Mouse (Mus musculus) bone marrow macrophage, adult 2 months (primary cell): ENCODE data around the gene Gm47959. TPM values are rescaled to one million over a fixed set of nuclear protein-coding genes. Genes with fewer than 3 reads are reported as not detected.
"Not testable (repeated sequence)": the region's sequence is repeated elsewhere in the genome, so short reads cannot be mapped to it uniquely, and the experiment has no call there.

Experiments
- H3K27ac ChIP-seq: 2 replicates; pipeline ENCODE4 v1.5.1; 2012; ENCODE audit warnings: low read depth, low read length; ENCODE audit not compliant: insufficient read depth
- H3K4me1 ChIP-seq: 2 replicates; pipeline ENCODE4 v1.6.1; 2012; ENCODE audit warnings: low read length; ENCODE audit not compliant: control insufficient read depth, insufficient read depth
- H3K4me3 ChIP-seq: 2 replicates; pipeline ENCODE4 v1.5.1; 2012; ENCODE audit warnings: mild to moderate bottlenecking, low read length, moderate library complexity; ENCODE audit not compliant: insufficient read depth
- CTCF ChIP-seq: IDR thresholded peaks from 2 replicates; pipeline ENCODE4 v1.5.1; 2012; ENCODE audit warnings: low read depth, mild to moderate bottlenecking, low read length, moderate library complexity
- POLR2A ChIP-seq: IDR thresholded peaks from 2 replicates; pipeline ENCODE4 v1.6.1; 2012; ENCODE audit warnings: mild to moderate bottlenecking, low read depth, low read length, borderline replicate concordance
- polyA plus RNA-seq: library from polyadenylated mRNA; stranded (reverse); fragments of >200 nt; gene quantifications from 2 replicates; pipeline ENCODE4 v1.2.4, GENCODE M21; 2012; ENCODE audit not compliant: missing spikeins, insufficient read depth, insufficient read length

Gm47959 gene
- not detected in 2 replicates for polyA plus RNA-seq

- not testable (repeated sequence) for H3K4me3 ChIP-seq, H3K4me1 ChIP-seq, H3K27ac ChIP-seq
These were observed at the start of gene Gm47959 for GRCm38 (mm10) chr1:83000306-83000705. Gene Gm47959 (plus strand): TSS chr1:83000548.

- not testable (repeated sequence) for H3K27ac ChIP-seq, H3K4me3 ChIP-seq, H3K4me1 ChIP-seq
These were observed 44.4 kb upstream of the Gm47959 start, which contains the start of gene Gm7544 for GRCm38 (mm10) chr1:82955913-82956312. Gene Gm7544 (minus strand): TSS chr1:82956013.

GRCm38 (mm10) chr1:82959870-82960385 is 40.4 kb upstream of the Gm47959 start, which contains the start of gene Gm47955:
Gene Gm47955 (plus strand): TSS chr1:82960286.
- no peaks in the 10 kb centered on the region for H3K4me1 ChIP-seq
- H3K27ac ChIP-seq: no peak within 1 kb of the TSS
- TF ChIP-seq CTCF (no peak), POLR2A (no peak)
- H3K4me3 ChIP-seq: no peak within 1 kb of the TSS

GRCm38 (mm10) chr1:82966413-82966812 is 33.9 kb upstream of the Gm47959 start:
- Histone ChIP-seq H3K4me1 (no peaks in the 10 kb centered on the region), H3K27ac (no peak overlapping the region), H3K4me3 (no peak overlapping the region)
- TF ChIP-seq POLR2A (no peak), CTCF (no peak)

- Histone ChIP-seq H3K4me3 (no peak overlapping the region), H3K27ac (no peak overlapping the region), H3K4me1 (peaks cover 5% of the 10 kb centered on the region)
- TF ChIP-seq POLR2A (no peak), CTCF (no peak)
These were observed 28.3 kb upstream of the Gm47959 start for GRCm38 (mm10) chr1:82972046-82972445.

GRCm38 (mm10) chr1:82973244-82973643 is 27.1 kb upstream of the Gm47959 start:
- TF ChIP-seq CTCF (no peak), POLR2A (no peak)
- Histone ChIP-seq H3K4me1 (peaks cover 5% of the 10 kb centered on the region), H3K4me3 (no peak overlapping the region), H3K27ac (no peak overlapping the region)

GRCm38 (mm10) chr1:82973901-82974300 is 26.4 kb upstream of the Gm47959 start:
- TF ChIP-seq CTCF (no peak), POLR2A (no peak)
- no peak overlapping the region for H3K4me3 ChIP-seq
- peaks cover 5% of the 10 kb centered on the region for H3K4me1 ChIP-seq
- H3K27ac ChIP-seq: no peak overlapping the region

- TF ChIP-seq CTCF (no peak), POLR2A (no peak)
- Histone ChIP-seq H3K4me3 (no peak overlapping the region), H3K27ac (no peak overlapping the region), H3K4me1 (peaks cover 5% of the 10 kb centered on the region)
These were observed 26.0 kb upstream of the Gm47959 start for GRCm38 (mm10) chr1:82974342-82974741.

GRCm38 (mm10) chr1:82975750-82976149 is 24.6 kb upstream of the Gm47959 start:
- TF ChIP-seq POLR2A (no peak), CTCF (no peak)
- Histone ChIP-seq H3K4me3 (no peak overlapping the region), H3K4me1 (peaks cover 5% of the 10 kb centered on the region), H3K27ac (no peak overlapping the region)

GRCm38 (mm10) chr1:82977840-82978239 is 22.5 kb upstream of the Gm47959 start:
- H3K4me3 ChIP-seq: no peak overlapping the region
- TF ChIP-seq CTCF: no peak
- no peak for TF ChIP-seq POLR2A
- H3K4me1 ChIP-seq: peaks cover 5% of the 10 kb centered on the region
- no peak overlapping the region for H3K27ac ChIP-seq

GRCm38 (mm10) chr1:82986738-82987137 is 13.6 kb upstream of the Gm47959 start:
- Histone ChIP-seq H3K27ac (no peak overlapping the region), H3K4me3 (no peak overlapping the region), H3K4me1 (no peaks in the 10 kb centered on the region)
- no peak for TF ChIP-seq POLR2A
- TF ChIP-seq CTCF: no peak
